Mouse (Mus musculus): Measurements from ENCODE around the gene Slc6a18. TPM values are rescaled to one million over a fixed set of nuclear protein-coding genes. Genes with fewer than 3 reads are reported as not detected.

The Slc6a18 gene
- polyA plus RNA-seq, 1 experiment from 2014 or later = not detected

GRCm38 (mm10) chr13:73628586-73629113 is 49.2 kb downstream of the Slc6a18 start:
- no peak for ATAC-seq (ENCODE audit: low FRiP score, low read depth)
- Histone ChIP-seq H3K4me3 (no peak overlapping the region), H3K4me2 (replicated peaks) (peak overlapping the region; percentile 25; the same call in 1 of the 2 replicates), H3K36me3 (peaks cover 25% of the 10 kb centered on the region), H3K27ac (no peak overlapping the region), H3K9ac (no peak overlapping the region), H3K27me3 (no peaks in the 10 kb centered on the region), H3K9me3 (no peaks in the 10 kb centered on the region), H3K4me1 (peaks cover 33% of the 10 kb centered on the region)
- 91% methylated on average over 11 of the region's 11 CpGs for WGBS

- Histone ChIP-seq H3K36me3 (peaks cover 19% of the 10 kb centered on the region), H3K4me1 (peaks cover 33% of the 10 kb centered on the region), H3K9me3 (no peaks in the 10 kb centered on the region), H3K27ac (no peak within 1 kb of the TSS; the same call in 1 of the 2 replicates), H3K27me3 (no peaks in the 10 kb centered on the region), H3K4me2 (replicated peaks) (peak within 1 kb of the TSS; percentile 97), H3K9ac (peak within 1 kb of the TSS; percentile 79), H3K4me3 (peak within 1 kb of the TSS; percentile 69)
- WGBS = 5% methylated on average over 47 of the region's 47 CpGs
- ATAC-seq (ENCODE audit: low FRiP score, low read depth) = peak; percentile 87
Measured at GRCm38 (mm10) chr13:73626745-73627549, 50.9 kb downstream of the Slc6a18 start, which contains the start of gene Tert. Tert (plus strand) TSS chr13:73626911.

DNA sequence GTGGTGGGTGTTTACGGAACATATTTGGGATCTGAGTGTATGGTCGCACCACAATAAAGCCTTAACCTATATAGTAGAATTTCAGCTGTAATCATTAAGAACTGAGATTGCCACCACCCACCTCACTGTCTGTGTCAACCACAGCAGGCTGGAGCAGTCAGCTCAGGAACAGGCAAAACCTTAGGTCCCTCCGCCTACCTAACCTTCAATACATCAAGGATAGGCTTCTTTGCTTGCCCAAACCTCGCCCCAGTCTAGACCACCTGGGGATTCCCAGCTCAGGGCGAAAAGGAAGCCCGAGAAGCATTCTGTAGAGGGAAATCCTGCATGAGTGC is 51.4 kb downstream of the Slc6a18 start:
- Histone ChIP-seq H3K4me2 (replicated peaks) (peak overlapping the region; percentile 97), H3K4me1 (peaks cover 33% of the 10 kb centered on the region), H3K4me3 (peak overlapping the region; percentile 69), H3K27me3 (no peaks in the 10 kb centered on the region), H3K9ac (peak overlapping the region; percentile 79), H3K27ac (no peak overlapping the region), H3K9me3 (no peaks in the 10 kb centered on the region), H3K36me3 (peaks cover 25% of the 10 kb centered on the region)
- no peak for ATAC-seq (ENCODE audit: low FRiP score, low read depth)
- 44% methylated on average over 6 of the region's 6 CpGs for WGBS

GRCm38 (mm10) chr13:73620637-73621036 is 57.2 kb downstream of the Slc6a18 start:
- peaks cover 67% of the 10 kb centered on the region for H3K36me3 ChIP-seq

DNA sequence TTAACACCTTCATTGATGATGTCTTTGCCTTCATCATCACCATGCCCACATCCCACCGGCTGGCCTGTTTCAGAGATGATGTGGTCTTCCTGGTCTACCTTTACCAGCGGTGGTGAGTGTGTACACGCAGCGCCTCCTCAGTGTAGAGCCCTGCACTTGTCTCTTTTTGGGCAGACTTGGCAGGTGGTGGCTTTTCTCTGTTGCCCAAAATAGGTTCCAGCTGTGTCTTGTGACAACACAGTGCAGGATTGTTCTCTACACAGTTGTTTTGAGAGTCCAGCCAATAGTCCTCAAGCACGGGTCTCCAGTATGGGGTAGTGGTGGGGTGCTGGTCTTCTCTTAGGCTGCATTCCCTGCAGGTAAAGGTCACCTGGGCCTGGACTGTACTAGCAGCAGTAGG is 59.4 kb downstream of the Slc6a18 start:
- Histone ChIP-seq H3K9me3 (no peaks in the 10 kb centered on the region), H3K4me1 (no peaks in the 10 kb centered on the region), H3K4me2 (replicated peaks) (no peak overlapping the region), H3K4me3 (no peak overlapping the region), H3K9ac (no peak overlapping the region), H3K27ac (no peak overlapping the region), H3K36me3 (peaks cover 90% of the 10 kb centered on the region), H3K27me3 (no peaks in the 10 kb centered on the region)
- 87% methylated on average over 5 of the region's 5 CpGs for WGBS
- no peak for ATAC-seq (ENCODE audit: low FRiP score, low read depth)

More at GRCm38 (mm10) chr13:73620637-73621036, 57.2 kb downstream of the Slc6a18 start:
- Histone ChIP-seq H3K4me3 (no peak overlapping the region), H3K9me3 (no peaks in the 10 kb centered on the region), H3K9ac (no peak overlapping the region), H3K4me1 (no peaks in the 10 kb centered on the region), H3K4me2 (replicated peaks) (no peak overlapping the region), H3K27me3 (no peaks in the 10 kb centered on the region), H3K27ac (no peak overlapping the region)
- 74% methylated on average over 6 of the region's 6 CpGs for WGBS
- no peak for ATAC-seq (ENCODE audit: low FRiP score, low read depth)

Other genes with a start within 250 kb of the Slc6a18 start
- gene Lpcat1, start 210.8 kb downstream of the Slc6a18 start, polyA plus RNA-seq (2015; fragmentation: Nextera tagmentation; extraction: Ambion mirVana) = 53.0 and 53.6 TPM in 2 replicates
- gene Slc6a3, start 141.3 kb downstream of the Slc6a18 start, polyA plus RNA-seq (2015; fragmentation: Nextera tagmentation; extraction: Ambion mirVana) = 0.11 and 0.13 TPM in 2 replicates
- gene Clptm1l, start 74.0 kb downstream of the Slc6a18 start, polyA plus RNA-seq (2015; fragmentation: Nextera tagmentation; extraction: Ambion mirVana) = 132 and 133 TPM in 2 replicates
- gene Tert, start 51.1 kb downstream of the Slc6a18 start, polyA plus RNA-seq (2015; fragmentation: Nextera tagmentation; extraction: Ambion mirVana) = 9.5 and 10.6 TPM in 2 replicates
- gene Slc6a19, start 26.8 kb upstream of the Slc6a18 start, polyA plus RNA-seq (2015; fragmentation: Nextera tagmentation; extraction: Ambion mirVana) = 0.04 and 0.05 TPM in 2 replicates
- 25.6 and 28.2 TPM in 2 replicates for gene Slc12a7, start 55.1 kb upstream of the Slc6a18 start, polyA plus RNA-seq (2015; fragmentation: Nextera tagmentation; extraction: Ambion mirVana)
- 40.5 and 44.5 TPM in 2 replicates for gene Nkd2, start 169.6 kb upstream of the Slc6a18 start, polyA plus RNA-seq (2015; fragmentation: Nextera tagmentation; extraction: Ambion mirVana)

Data from limb, embryonic 13.5 days (tissue).